Comparison of ENCODE assay signal across 23 mouse cellular contexts in genomic region chr8:116242972-116243371, GRCm38 (mm10).
DNase-seq lines count a peak whose midpoint lies in the region; ATAC-seq and TF ChIP-seq lines count a peak whose summit lies in the region.
"Had no signal": no experiment of that assay in that cellular context is flagged by ENCODE, and none has a peak within 500 bp of the region (broad histone marks: within the 10 kb centered on the region; RNA-seq: fewer than 3 reads in every experiment).

No protein-coding gene starts in this region.

- no peak overlapping the region for H3K4me2 ChIP-seq in limb, embryonic 13.5 days (replicated peaks)
- H3K4me2 ChIP-seq: embryonic facial prominence, embryonic 13.5 days; forebrain, embryonic 12.5 days; forebrain, embryonic 15.5 days; heart, embryonic 13.5 days; hindbrain, embryonic 15.5 days had no signal

- ATAC-seq in limb, embryonic 13.5 days (ENCODE audit: low FRiP score, low read depth) = no peak
- ATAC-seq: activated CD4-positive, CD25-positive, alpha-beta regulatory T cell, adult 4 months; forebrain, embryonic 15.5 days had no signal

- DNase-seq in heart, adult 11 months = peak; percentile 57
- DNase-seq in heart, postnatal 14 days = no peak
- peak; percentile 19 for DNase-seq in brain, embryonic 14.5 days (ENCODE audit: low read depth)
- DNase-seq in ovary, postnatal 10 days (ENCODE audit: low spot score) = no peak
- no peak for DNase-seq in cerebellum, adult 11 months
- DNase-seq: adrenal gland, adult 8-10 months; adrenal gland, postnatal 25 days; cerebellum, adult 2 months; cerebellum, adult 9-11 months; cerebellum, postnatal 25 days; embryo, embryonic 11 days; gastrocnemius, postnatal 25 days; heart, adult 2 months had no signal

- intact Hi-C loops in heart, postnatal 14 days (cut with DNase I) = no loop called here

- peaks cover 38% of the 10 kb centered on the region for H3K4me1 ChIP-seq in limb, embryonic 13.5 days
- H3K4me1 ChIP-seq: heart, embryonic 10.5 days; heart, embryonic 13.5 days had no signal

- H3K4me3 ChIP-seq in limb, embryonic 13.5 days = no peak overlapping the region
- H3K4me3 ChIP-seq: embryonic facial prominence, embryonic 10.5 days; embryonic facial prominence, embryonic 13.5 days; erythroblast, embryonic 14.5 days; forebrain, embryonic 12.5 days; forebrain, embryonic 15.5 days; heart, adult 2 months; heart, embryonic 10.5 days; heart, embryonic 13.5 days; hindbrain, embryonic 15.5 days had no signal

- H3K9me3 ChIP-seq in limb, embryonic 13.5 days = no peaks in the 10 kb centered on the region
- H3K9me3 ChIP-seq: embryonic facial prominence, embryonic 10.5 days; embryonic facial prominence, embryonic 13.5 days; forebrain, embryonic 12.5 days; forebrain, embryonic 15.5 days; heart, embryonic 10.5 days; heart, embryonic 13.5 days; hindbrain, embryonic 15.5 days had no signal

- H3K36me3 ChIP-seq in limb, embryonic 13.5 days = no peaks in the 10 kb centered on the region
- H3K36me3 ChIP-seq: embryonic facial prominence, embryonic 10.5 days; embryonic facial prominence, embryonic 13.5 days; forebrain, embryonic 12.5 days; forebrain, embryonic 15.5 days; heart, embryonic 10.5 days; heart, embryonic 13.5 days; hindbrain, embryonic 15.5 days had no signal

- H3K9ac ChIP-seq in limb, embryonic 13.5 days = 0 out of 2 replicates have a peak overlapping the region, but pooled peaks have one; percentile 13
- H3K9ac ChIP-seq: embryonic facial prominence, embryonic 13.5 days; forebrain, embryonic 12.5 days; forebrain, embryonic 15.5 days; heart, embryonic 13.5 days; hindbrain, embryonic 15.5 days had no signal

- no peak overlapping the region; the same call in 1 of the 2 replicates for H3K27ac ChIP-seq in limb, embryonic 13.5 days
- H3K27ac ChIP-seq: embryonic facial prominence, embryonic 10.5 days; embryonic facial prominence, embryonic 13.5 days; forebrain, embryonic 12.5 days; forebrain, embryonic 15.5 days; heart, adult 2 months; heart, embryonic 10.5 days; heart, embryonic 13.5 days; hindbrain, embryonic 15.5 days had no signal

- H3K27me3 ChIP-seq in limb, embryonic 13.5 days = peaks cover 13% of the 10 kb centered on the region; the same call in 1 of the 2 replicates
- H3K27me3 ChIP-seq: heart, embryonic 13.5 days had no signal

- no peak for TF ChIP-seq CTCF in brain, embryonic 14.5 days (IDR thresholded peaks at IDR 0.05; ENCODE audit: borderline replicate concordance, extremely low read depth, insufficient read depth, insufficient read length)

- WGBS in limb, embryonic 13.5 days = 53% methylated on average over 5 of the region's 5 CpGs

- no peak for TF ChIP-seq POLR2A in brain, embryonic 14.5 days (IDR thresholded peaks at IDR 0.05; ENCODE audit: borderline replicate concordance, extremely low read depth, insufficient read depth, insufficient read length, poor library complexity, severe bottlenecking)

Comparison
In these comparisons a context has a peak if more than half of its experiments do, and no peak if none do; other contexts are left out.
1. DNase-seq: peak in heart, adult 11 months (single experiment) and brain, embryonic 14.5 days (single experiment); none in heart, postnatal 14 days (0 of 2), ovary, postnatal 10 days (single experiment) and cerebellum, adult 11 months (single experiment).